Mouse (Mus musculus) T-helper 17 cell (primary cell): ENCODE data around the gene Klhl2.

ENCODE experiments used
- in situ Hi-C, 2 experiments: fragments of 300-600 bp; cut with MboI, MseI; formaldehyde crosslinking; loops; 1 replicate in 1 of 2; 2 replicates in 1 of 2; pipeline ENCODE4 v1.15.1; 2025; ENCODE audit warnings: high pct_unique_total_duplicates in 2 of 2

Gene Klhl2

GRCm38 (mm10) chr8:64849897-64850541, at the start of gene Klhl2:
Gene Klhl2, minus strand, starts transcription at chr8:64850017.
- in situ Hi-C loops, result loop anchor here (5.0 kb wide), 3 partner anchors 43 to 92 kb away; no protein-coding TSS in a partner anchor

- in situ Hi-C loops, result no loop called here
These were observed 48.9 kb upstream of the Klhl2 start for GRCm38 (mm10) chr8:64898710-64899109.

- in situ Hi-C loops, result no loop called here
These were observed 46.9 kb upstream of the Klhl2 start for GRCm38 (mm10) chr8:64896731-64897130.

- in situ Hi-C loops, result no loop called here
These were observed 30.9 kb upstream of the Klhl2 start for GRCm38 (mm10) chr8:64880619-64881200.

GRCm38 (mm10) chr8:64877630-64878312, 28.0 kb upstream of the Klhl2 start:
- in situ Hi-C loops, result no loop called here

GRCm38 (mm10) chr8:64871469-64872165, 21.8 kb upstream of the Klhl2 start:
- in situ Hi-C loops, result no loop called here

- in situ Hi-C loops, result no loop called here
These were observed 20.4 kb upstream of the Klhl2 start for GRCm38 (mm10) chr8:64870218-64870617.

- in situ Hi-C loops, result loop anchor here in 1 of 2 experiments (5.0 kb wide), 2 partner anchors 42 to 93 kb away; no protein-coding TSS in a partner anchor
These were observed 523 bp downstream of the Klhl2 start for GRCm38 (mm10) chr8:64849091-64849896.

- in situ Hi-C loops, result loop anchor here in 1 of 2 experiments (5.0 kb wide), 2 partner anchors 41 to 94 kb away; no protein-coding TSS in a partner anchor
These were observed 1.5 kb downstream of the Klhl2 start for GRCm38 (mm10) chr8:64848245-64848785.

GRCm38 (mm10) chr8:64847650-64848049, 2.2 kb downstream of the Klhl2 start:
- in situ Hi-C loops, result loop anchor here in 1 of 2 experiments (5.0 kb wide), 2 partner anchors 40 to 95 kb away; no protein-coding TSS in a partner anchor

- in situ Hi-C loops, result loop anchor here in 1 of 2 experiments (5.0 kb wide), 2 partner anchors 40 to 95 kb away; no protein-coding TSS in a partner anchor
These were observed 2.6 kb downstream of the Klhl2 start for GRCm38 (mm10) chr8:64847241-64847640.

- in situ Hi-C loops, result loop anchor here in 1 of 2 experiments (5.0 kb wide), 2 partner anchors 38 to 97 kb away; no protein-coding TSS in a partner anchor
These were observed 4.5 kb downstream of the Klhl2 start for GRCm38 (mm10) chr8:64845314-64845713.

GRCm38 (mm10) chr8:64844043-64844481, 5.8 kb downstream of the Klhl2 start:
- in situ Hi-C loops, result no loop called here

- in situ Hi-C loops, result no loop called here
These were observed 6.6 kb downstream of the Klhl2 start for GRCm38 (mm10) chr8:64843168-64843567.

GRCm38 (mm10) chr8:64841747-64842406, 7.9 kb downstream of the Klhl2 start:
- in situ Hi-C loops, result no loop called here

GRCm38 (mm10) chr8:64839628-64840027, 10.2 kb downstream of the Klhl2 start:
- in situ Hi-C loops, result no loop called here

- in situ Hi-C loops, result no loop called here
These were observed 14.2 kb downstream of the Klhl2 start for GRCm38 (mm10) chr8:64835475-64836122.

- in situ Hi-C loops, result no loop called here
These were observed 15.5 kb downstream of the Klhl2 start for GRCm38 (mm10) chr8:64834071-64834877.
